8 mouse cellular contexts compared by ENCODE assay signal in genomic region chr7:16400689-16401611, GRCm38 (mm10). TPM values are rescaled to one million over a fixed set of nuclear protein-coding genes. Genes with fewer than 3 reads are reported as not detected.
DNase-seq lines count a peak whose midpoint lies in the region; ATAC-seq and TF ChIP-seq lines count a peak whose summit lies in the region.

TSS of gene Zc3h4 (plus strand) at chr7:16400910.

- peaks cover 7 to 29% of the 10 kb centered on the region in 2 experiments for H3K4me1 ChIP-seq in CH12.LX (ENCODE audit: control insufficient read depth in 1 of 2, insufficient read depth in 2 of 2)
- peaks cover 13% of the 10 kb centered on the region for H3K4me1 ChIP-seq in forebrain, embryonic 11.5 days (replicated peaks; ENCODE audit: control insufficient read depth, insufficient read depth, low read length)
- H3K4me1 ChIP-seq in heart, embryonic 15.5 days (replicated peaks): peaks cover 34% of the 10 kb centered on the region
- H3K4me1 ChIP-seq in liver, embryonic 15.5 days (replicated peaks): peaks cover 45% of the 10 kb centered on the region
- peaks cover 9% of the 10 kb centered on the region; the same call in 1 of the 2 replicates for H3K4me1 ChIP-seq in neural tube, embryonic 11.5 days (ENCODE audit: control insufficient read depth, insufficient read depth, low read length)
- H3K4me1 ChIP-seq in stomach, embryonic 16.5 days (ENCODE audit: control insufficient read depth, insufficient read depth, low read length): peaks cover 36% of the 10 kb centered on the region

- no peak for TF ChIP-seq EP300 in CH12.LX (IDR thresholded peaks at IDR 0.05; ENCODE audit: low read length)

- dilution Hi-C loops in CH12.LX (cut with MboI; ENCODE audit: extremely low pct_ligation_motif_present, extremely low pct_unique_long_range_greater_than_20kb, low sequenced_read_pairs): no loop called here

- peak in 1 of 2 experiments; percentile 14; a peak in 1 of 4 replicates for TF ChIP-seq CTCF in CH12.LX (conservative IDR thresholded peaks at IDR 0.05 in 1 of 2, IDR thresholded peaks at IDR 0.05 in 1 of 2; ENCODE audit: low read depth in 2 of 2, low read length in 2 of 2)

- H3K9ac ChIP-seq in CH12.LX (ENCODE audit: insufficient read depth, low read depth): peak within 1 kb of the TSS; percentile 99
- H3K9ac ChIP-seq in forebrain, embryonic 11.5 days (ENCODE audit: low read length): peak within 1 kb of the TSS; percentile 100
- H3K9ac ChIP-seq in heart, embryonic 15.5 days: peak within 1 kb of the TSS; percentile 100
- H3K9ac ChIP-seq in liver, embryonic 15.5 days: peak within 1 kb of the TSS; percentile 100
- peak within 1 kb of the TSS; percentile 100 for H3K9ac ChIP-seq in neural tube, embryonic 11.5 days (ENCODE audit: low read length)
- H3K9ac ChIP-seq in stomach, embryonic 16.5 days (ENCODE audit: low read length): peak within 1 kb of the TSS; percentile 100

- WGBS in forebrain, embryonic 11.5 days: under 1% methylated on average over 52 of the region's 85 CpGs
- WGBS in heart, embryonic 15.5 days: under 1% methylated on average over 73 of the region's 85 CpGs
- WGBS in liver, embryonic 15.5 days (ENCODE audit: insufficient replicate concordance): 1% methylated on average over 77 of the region's 85 CpGs
- WGBS in neural tube, embryonic 11.5 days: under 1% methylated on average over 69 of the region's 85 CpGs
- WGBS in stomach, embryonic 16.5 days: under 1% methylated on average over 81 of the region's 85 CpGs

- peaks cover 33% of the 10 kb centered on the region for H3K79me2 ChIP-seq in CH12.LX (replicated peaks; ENCODE audit: control insufficient read depth, extremely low read depth, insufficient read depth, poor library complexity, severe bottlenecking)

- H3K27me3 ChIP-seq in CH12.LX (replicated peaks): no peaks in the 10 kb centered on the region
- no peaks in the 10 kb centered on the region for H3K27me3 ChIP-seq in forebrain, embryonic 11.5 days (ENCODE audit: control insufficient read depth, insufficient read depth, low read length)
- no peaks in the 10 kb centered on the region for H3K27me3 ChIP-seq in heart, embryonic 15.5 days
- H3K27me3 ChIP-seq in liver, embryonic 15.5 days: no peaks in the 10 kb centered on the region
- H3K27me3 ChIP-seq in neural tube, embryonic 11.5 days (ENCODE audit: control insufficient read depth, insufficient read depth, low read length): no peaks in the 10 kb centered on the region
- H3K27me3 ChIP-seq in stomach, embryonic 16.5 days (ENCODE audit: control insufficient read depth, insufficient read depth, low read length): no peaks in the 10 kb centered on the region

- TF ChIP-seq RAD21 in CH12.LX (IDR thresholded peaks at IDR 0.05; ENCODE audit: low read depth, low read length): no peak

- H3K4me2 ChIP-seq in CH12.LX (ENCODE audit: insufficient read depth, low read depth, poor library complexity, severe bottlenecking): peak within 1 kb of the TSS; percentile 29; the same call in 1 of the 2 replicates
- H3K4me2 ChIP-seq in forebrain, embryonic 11.5 days (ENCODE audit: low read depth, low read length, severe bottlenecking): peak within 1 kb of the TSS; percentile 100
- H3K4me2 ChIP-seq in heart, embryonic 15.5 days: peak within 1 kb of the TSS; percentile 74
- H3K4me2 ChIP-seq in liver, embryonic 15.5 days: peak within 1 kb of the TSS; percentile 86
- H3K4me2 ChIP-seq in neural tube, embryonic 11.5 days (ENCODE audit: low read depth): peak within 1 kb of the TSS; percentile 96
- H3K4me2 ChIP-seq in stomach, embryonic 16.5 days (ENCODE audit: low read depth, low read length): peak within 1 kb of the TSS; percentile 84

- peaks cover 0 to 5% of the 10 kb centered on the region in 2 experiments for H3K36me3 ChIP-seq in CH12.LX (replicated peaks in 1 of 2; ENCODE audit: control insufficient read depth in 1 of 2, insufficient read depth in 1 of 2, low read length in 1 of 2)
- no peaks in the 10 kb centered on the region for H3K36me3 ChIP-seq in forebrain, embryonic 11.5 days (ENCODE audit: control insufficient read depth, insufficient read depth, low read length)
- H3K36me3 ChIP-seq in heart, embryonic 15.5 days: no peaks in the 10 kb centered on the region
- H3K36me3 ChIP-seq in liver, embryonic 15.5 days (replicated peaks): 0 out of 2 replicates have a peak, but pooled peaks cover 3% of the 10 kb centered on the region
- no peaks in the 10 kb centered on the region for H3K36me3 ChIP-seq in neural tube, embryonic 11.5 days (ENCODE audit: control insufficient read depth, insufficient read depth, low read length)
- no peaks in the 10 kb centered on the region for H3K36me3 ChIP-seq in stomach, embryonic 16.5 days (ENCODE audit: control insufficient read depth, insufficient read depth, low read length)

- no peaks in the 10 kb centered on the region for H3K9me3 ChIP-seq in CH12.LX (replicated peaks; ENCODE audit: low read length)
- no peaks in the 10 kb centered on the region for H3K9me3 ChIP-seq in forebrain, embryonic 11.5 days (ENCODE audit: control insufficient read depth, low read length)
- no peaks in the 10 kb centered on the region for H3K9me3 ChIP-seq in heart, embryonic 15.5 days (replicated peaks)
- H3K9me3 ChIP-seq in liver, embryonic 15.5 days (replicated peaks): no peaks in the 10 kb centered on the region
- no peaks in the 10 kb centered on the region for H3K9me3 ChIP-seq in neural tube, embryonic 11.5 days (ENCODE audit: control insufficient read depth, low read length)
- H3K9me3 ChIP-seq in stomach, embryonic 16.5 days (replicated peaks; ENCODE audit: control insufficient read depth, low read length): no peaks in the 10 kb centered on the region

- peak; percentile 86 for TF ChIP-seq POLR2A in CH12.LX (IDR thresholded peaks at IDR 0.05; ENCODE audit: low read depth, low read length)

- peak within 1 kb of the TSS; percentile 87 to 91 (median 90) for H3K4me3 ChIP-seq in CH12.LX (replicated peaks in 1 of 3; ENCODE audit: low read depth in 2 of 3, low read length in 2 of 3, poor library complexity in 1 of 3)
- peak within 1 kb of the TSS; percentile 92 for H3K4me3 ChIP-seq in forebrain, embryonic 11.5 days (ENCODE audit: low read depth, low read length)
- H3K4me3 ChIP-seq in heart, embryonic 15.5 days: peak within 1 kb of the TSS; percentile 94
- peak within 1 kb of the TSS; percentile 83 for H3K4me3 ChIP-seq in liver, embryonic 15.5 days (replicated peaks)
- H3K4me3 ChIP-seq in neural tube, embryonic 11.5 days (ENCODE audit: low read depth, low read length): peak within 1 kb of the TSS; percentile 86
- peak within 1 kb of the TSS; percentile 95 for H3K4me3 ChIP-seq in stomach, embryonic 16.5 days (replicated peaks; ENCODE audit: low read length)

- H3K27ac ChIP-seq in CH12.LX (ENCODE audit: insufficient read depth, low read depth): peak within 1 kb of the TSS; percentile 98
- H3K27ac ChIP-seq in forebrain, embryonic 11.5 days (ENCODE audit: low read depth, low read length): peak within 1 kb of the TSS; percentile 100
- H3K27ac ChIP-seq in heart, embryonic 15.5 days: peak within 1 kb of the TSS; percentile 100
- peak within 1 kb of the TSS; percentile 99 for H3K27ac ChIP-seq in liver, embryonic 15.5 days (replicated peaks)
- H3K27ac ChIP-seq in neural tube, embryonic 11.5 days (ENCODE audit: low read depth, low read length): peak within 1 kb of the TSS; percentile 100
- peak within 1 kb of the TSS; percentile 100 for H3K27ac ChIP-seq in stomach, embryonic 16.5 days (ENCODE audit: low read length)

- ATAC-seq in forebrain, embryonic 11.5 days (replicated peaks; ENCODE audit: low FRiP score): peak; percentile 57
- peak; percentile 34 for ATAC-seq in heart, embryonic 15.5 days (replicated peaks; ENCODE audit: insufficient number of reproducible peaks, insufficient read depth, low FRiP score, low read depth)
- ATAC-seq in liver, embryonic 15.5 days (ENCODE audit: insufficient read depth): peak; percentile 51
- peak; percentile 46 for ATAC-seq in neural tube, embryonic 11.5 days (ENCODE audit: insufficient read depth, low FRiP score, low TSS enrichment)
- peak; percentile 53 for ATAC-seq in stomach, embryonic 16.5 days (ENCODE audit: insufficient read depth, low FRiP score)

- DNase-seq in CH12.LX (ENCODE audit: extremely low read depth): peak; percentile 81
- DNase-seq in c-Kit-positive CD71-negative TER-119-negative erythroid progenitor cells, embryonic 14.5 days (ENCODE audit: low read depth): peak; percentile 71
- DNase-seq in forebrain, embryonic 11.5 days (ENCODE audit: low spot score): peak; percentile 96
- peak; percentile 90 to 95 for DNase-seq in kidney, postnatal 25 days
- DNase-seq in neural tube, embryonic 11.5 days (ENCODE audit: low spot score): peak; percentile 91

- in situ Hi-C loops in CH12.LX (cut with MboI; ENCODE audit: low pct_ligation_motif_present, low pct_unique_long_range_greater_than_20kb, low sequenced_read_pairs): no loop called here

TF ChIP-seq in CH12.LX, 34 proteins besides CTCF, POLR2A, EP300 and RAD21 (continues in another document):
- TF ChIP-seq MAZ (IDR thresholded peaks at IDR 0.05; ENCODE audit: low read depth, low read length) (peak; percentile 89), HCFC1 (IDR thresholded peaks at IDR 0.05; ENCODE audit: low read depth, low read length) (no peak; the same call in 1 of the 2 replicates), BHLHE40 (IDR thresholded peaks at IDR 0.05; ENCODE audit: low read depth, low read length) (no peak), GABPA (IDR thresholded peaks at IDR 0.05; ENCODE audit: insufficient replicate concordance, low read depth, low read length) (no peak), ETS1 (conservative IDR thresholded peaks at IDR 0.05; ENCODE audit: low read depth, low read length) (no peak), ELF1 (IDR thresholded peaks at IDR 0.05; ENCODE audit: low read depth, low read length) (peak; percentile 45; the same call in 1 of the 2 replicates), NELFE (IDR thresholded peaks at IDR 0.05; ENCODE audit: low read depth, low read length) (peak; percentile 78), MYC (IDR thresholded peaks at IDR 0.05; ENCODE audit: low read depth, low read length) (peak; percentile 67; the same call in 1 of the 2 replicates), UBTF (IDR thresholded peaks at IDR 0.05; ENCODE audit: low read depth, low read length) (0 out of 2 replicates have a peak, but pooled peaks have one; percentile 78), KAT2A (IDR thresholded peaks at IDR 0.05; ENCODE audit: insufficient replicate concordance, low read length) (0 out of 2 replicates have a peak, but pooled peaks have one; percentile 7), NRF1 (IDR thresholded peaks at IDR 0.05; ENCODE audit: low read depth, low read length) (peak; percentile 63)

RNA-seq across cellular contexts. Expression of gene Zc3h4, which starts in this region (rescaled TPM):
- total RNA-seq in CH12.LX (2012; rRNA removed): 26.8 and 30.4 TPM in 2 replicates
- 9.0 and 10.0 TPM in 2 replicates for total RNA-seq in CH12.LX (2014; rRNA removed)
- polyA plus RNA-seq in CH12.LX (2012; ENCODE audit: insufficient read length, low read depth): 34.0 and 44.2 TPM in 2 replicates
- 23.9 and 24.2 TPM in 2 replicates for polyA plus RNA-seq in forebrain, embryonic 11.5 days (2014; fragmentation: Nextera tagmentation; extraction: Ambion mirVana)
- polyA plus RNA-seq in heart, embryonic 15.5 days (2015; fragmentation: Nextera tagmentation; extraction: Ambion mirVana): 7.9 and 13.2 TPM in 2 replicates
- polyA plus RNA-seq in liver, embryonic 15.5 days (2015; fragmentation: Nextera tagmentation; extraction: Ambion mirVana): 8.0 and 10.8 TPM in 2 replicates
- polyA plus RNA-seq in neural tube, embryonic 11.5 days (2014; fragmentation: Nextera tagmentation; extraction: Ambion mirVana): 16.5 and 17.3 TPM in 2 replicates
- polyA plus RNA-seq in stomach, embryonic 16.5 days (2015; fragmentation: Nextera tagmentation; extraction: Ambion mirVana): 9.7 and 10.4 TPM in 2 replicates

Comparison
In these comparisons a context has a peak if more than half of its experiments do, and no peak if none do; other contexts are left out.
1. Peak in every context shown above with its lines: DNase-seq, ATAC-seq, H3K4me3 ChIP-seq and H3K27ac ChIP-seq.
2. H3K4me2 ChIP-seq: peak in every context shown above with its lines; median percentile 100 in forebrain, embryonic 11.5 days; 96 in neural tube, embryonic 11.5 days; 86 in liver, embryonic 15.5 days; 84 in stomach, embryonic 16.5 days; 74 in heart, embryonic 15.5 days; 29 in CH12.LX.